Mouse (Mus musculus) embryonic facial prominence, embryonic 10.5 days (tissue): ENCODE results near the gene Itgav. TPM values are rescaled to one million over a fixed set of nuclear protein-coding genes. Genes with fewer than 3 reads are reported as not detected.
"Not testable (repeated sequence)": the region's sequence is repeated elsewhere in the genome, so short reads cannot be mapped to it uniquely, and the experiment has no call there.

Experiments used
- DNase-seq: peaks from one replicate; pipeline ENCODE4 v3.0.0-alpha.2; 2017; ENCODE audit warnings: low spot score
- H3K27ac ChIP-seq: fragments of 300-500 bp; sonication (generic); replicated peaks from 2 replicates; pipeline ENCODE4 v1.5.1; 2016; ENCODE audit warnings: mild to moderate bottlenecking
- H3K27me3 ChIP-seq: fragments of 300-500 bp; sonication (generic); replicated peaks from 2 replicates; pipeline ENCODE4 v1.6.1; 2016; ENCODE audit warnings: low read depth, mild to moderate bottlenecking; ENCODE audit not compliant: poor library complexity, severe bottlenecking
- H3K36me3 ChIP-seq: fragments of 300-500 bp; sonication (generic); replicated peaks from 2 replicates; pipeline ENCODE4 v1.6.1; 2016; ENCODE audit warnings: mild to moderate bottlenecking, moderate library complexity
- H3K4me1 ChIP-seq: fragments of 300-500 bp; sonication (generic); 2 replicates; pipeline ENCODE4 v1.6.1; 2016
- H3K4me3 ChIP-seq: fragments of 300-500 bp; sonication (generic); 2 replicates; pipeline ENCODE4 v1.5.1; 2016; ENCODE audit warnings: mild to moderate bottlenecking, moderate library complexity
- H3K9me3 ChIP-seq: fragments of 300-500 bp; sonication (generic); 2 replicates; pipeline ENCODE4 v1.6.1; 2016; ENCODE audit warnings: mild to moderate bottlenecking
- WGBS: fragments of 180-500 bp; shearing (Covaris S2); methylation state at CpG from one replicate; pipeline ENCODE4 v1.1.7; 2016; 5-methylcytosine and 5-hydroxymethylcytosine counted together
- polyA plus RNA-seq: library from polyadenylated mRNA; unstranded; fragments of >200 nt; fragmentation: Nextera tagmentation; extraction: Ambion mirVana; gene quantifications from 2 replicates; pipeline ENCODE4 v1.2.1, GENCODE M21; 2016

The Itgav gene
- polyA plus RNA-seq, 1 experiment from 2014 or later = 55.7 TPM

- DNase-seq = no peak
- WGBS = 31% methylated on average over 10 of the region's 10 CpGs
- no peaks in the 10 kb centered on the region for H3K36me3 ChIP-seq
- peaks cover 8% of the 10 kb centered on the region; the same call in 1 of the 2 replicates for H3K4me1 ChIP-seq
- H3K27ac ChIP-seq = no peak overlapping the region
- no peaks in the 10 kb centered on the region for H3K27me3 ChIP-seq
- H3K4me3 ChIP-seq = no peak overlapping the region
- no peaks in the 10 kb centered on the region for H3K9me3 ChIP-seq
Measured at GRCm38 (mm10) chr2:83692651-83693545, 31.3 kb upstream of the Itgav start.

- no peak overlapping the region for H3K27ac ChIP-seq
- H3K4me3 ChIP-seq = no peak overlapping the region
- no peaks in the 10 kb centered on the region for H3K9me3 ChIP-seq
- DNase-seq = no peak
- H3K4me1 ChIP-seq = peaks cover 8% of the 10 kb centered on the region; the same call in 1 of the 2 replicates
- no peaks in the 10 kb centered on the region for H3K27me3 ChIP-seq
- 72% methylated on average over 7 of the region's 7 CpGs for WGBS
- H3K36me3 ChIP-seq = no peaks in the 10 kb centered on the region
Measured at GRCm38 (mm10) chr2:83694061-83694460, 30.1 kb upstream of the Itgav start.

- Histone ChIP-seq H3K36me3 (no peaks in the 10 kb centered on the region), H3K27ac (no peak overlapping the region), H3K9me3 (no peaks in the 10 kb centered on the region), H3K4me3 (no peak overlapping the region), H3K27me3 (no peaks in the 10 kb centered on the region), H3K4me1 (peaks cover 8% of the 10 kb centered on the region; the same call in 1 of the 2 replicates)
- DNase-seq = no peak
- WGBS = 80% methylated on average over 11 of the region's 11 CpGs
Measured at GRCm38 (mm10) chr2:83695345-83696247, 28.6 kb upstream of the Itgav start.

GRCm38 (mm10) chr2:83698484-83698883 lies 25.7 kb upstream of the Itgav start:
- Histone ChIP-seq H3K36me3 (no peaks in the 10 kb centered on the region), H3K4me1 (peaks cover 19% of the 10 kb centered on the region), H3K4me3 (no peak overlapping the region), H3K9me3 (no peaks in the 10 kb centered on the region), H3K27ac (no peak overlapping the region), H3K27me3 (no peaks in the 10 kb centered on the region)
- 73% methylated on average over 1 of the region's 1 CpGs for WGBS
- no peak for DNase-seq

- Histone ChIP-seq H3K9me3 (no peaks in the 10 kb centered on the region), H3K36me3 (no peaks in the 10 kb centered on the region), H3K27me3 (no peaks in the 10 kb centered on the region), H3K4me3 (no peak overlapping the region), H3K4me1 (peaks cover 19% of the 10 kb centered on the region), H3K27ac (no peak overlapping the region)
- DNase-seq = no peak
- 63% methylated on average over 1 of the region's 1 CpGs for WGBS
Measured at GRCm38 (mm10) chr2:83699324-83699723, 24.9 kb upstream of the Itgav start.

- Histone ChIP-seq H3K9me3 (no peaks in the 10 kb centered on the region), H3K27ac (no peak overlapping the region), H3K27me3 (no peaks in the 10 kb centered on the region), H3K4me1 (peaks cover 16% of the 10 kb centered on the region), H3K36me3 (no peaks in the 10 kb centered on the region), H3K4me3 (no peak overlapping the region)
- DNase-seq = no peak
- WGBS = 82% methylated on average over 4 of the region's 4 CpGs
Measured at GRCm38 (mm10) chr2:83700667-83701066, 23.5 kb upstream of the Itgav start.

GRCm38 (mm10) chr2:83702411-83702810 lies 21.8 kb upstream of the Itgav start:
- H3K36me3 ChIP-seq = no peaks in the 10 kb centered on the region
- DNase-seq = no peak
- no peaks in the 10 kb centered on the region for H3K9me3 ChIP-seq
- peaks cover 29% of the 10 kb centered on the region for H3K4me1 ChIP-seq
- no peaks in the 10 kb centered on the region for H3K27me3 ChIP-seq
- 96% methylated on average over 7 of the region's 7 CpGs for WGBS
- H3K27ac ChIP-seq = no peak overlapping the region
- H3K4me3 ChIP-seq = no peak overlapping the region

- DNase-seq = no peak
- no peaks in the 10 kb centered on the region for H3K27me3 ChIP-seq
Measured at GRCm38 (mm10) chr2:83705580-83706158, 18.5 kb upstream of the Itgav start.

GRCm38 (mm10) chr2:83709896-83710524 lies 14.2 kb upstream of the Itgav start:
- DNase-seq = no peak
- H3K27me3 ChIP-seq = no peaks in the 10 kb centered on the region
- no peaks in the 10 kb centered on the region for H3K36me3 ChIP-seq
- peaks cover 36% of the 10 kb centered on the region for H3K4me1 ChIP-seq
- no peaks in the 10 kb centered on the region for H3K9me3 ChIP-seq
- H3K4me3 ChIP-seq = no peak overlapping the region
- 63% methylated on average over 11 of the region's 11 CpGs for WGBS
- H3K27ac ChIP-seq = no peak overlapping the region

More at GRCm38 (mm10) chr2:83705580-83706158, 18.5 kb upstream of the Itgav start:
- WGBS = 76% methylated on average over 9 of the region's 9 CpGs
- Histone ChIP-seq H3K9me3 (no peaks in the 10 kb centered on the region), H3K4me1 (peaks cover 38% of the 10 kb centered on the region), H3K36me3 (no peaks in the 10 kb centered on the region), H3K4me3 (no peak overlapping the region), H3K27ac (peak overlapping the region; percentile 57; the same call in 1 of the 2 replicates)

GRCm38 (mm10) chr2:83713281-83713680 lies 10.9 kb upstream of the Itgav start:
- not testable (repeated sequence) for H3K4me3 ChIP-seq, H3K9me3 ChIP-seq, DNase-seq, H3K36me3 ChIP-seq, H3K27ac ChIP-seq, H3K27me3 ChIP-seq
- H3K4me1 ChIP-seq = peaks cover 22% of the 10 kb centered on the region
- WGBS = 74% methylated on average over 7 of the region's 7 CpGs

GRCm38 (mm10) chr2:83713946-83714345 lies 10.3 kb upstream of the Itgav start:
- no peak for DNase-seq
- no peaks in the 10 kb centered on the region for H3K36me3 ChIP-seq
- no peak overlapping the region for H3K4me3 ChIP-seq
- 92% methylated on average over 5 of the region's 5 CpGs for WGBS
- H3K27ac ChIP-seq = peak overlapping the region; percentile 44; the same call in 1 of the 2 replicates
- H3K27me3 ChIP-seq = no peaks in the 10 kb centered on the region
- peaks cover 22% of the 10 kb centered on the region for H3K4me1 ChIP-seq
- H3K9me3 ChIP-seq = no peaks in the 10 kb centered on the region

GRCm38 (mm10) chr2:83714783-83715182 lies 9.4 kb upstream of the Itgav start:
- WGBS = 31% methylated on average over 6 of the region's 6 CpGs
- H3K27ac ChIP-seq = no peak overlapping the region
- no peaks in the 10 kb centered on the region for H3K9me3 ChIP-seq
- H3K27me3 ChIP-seq = no peaks in the 10 kb centered on the region
- no peak overlapping the region for H3K4me3 ChIP-seq
- H3K36me3 ChIP-seq = no peaks in the 10 kb centered on the region
- peaks cover 17% of the 10 kb centered on the region for H3K4me1 ChIP-seq
- peak; percentile 76 for DNase-seq
